Mouse (Mus musculus): ENCODE data around the gene Tbcc.

DNA sequence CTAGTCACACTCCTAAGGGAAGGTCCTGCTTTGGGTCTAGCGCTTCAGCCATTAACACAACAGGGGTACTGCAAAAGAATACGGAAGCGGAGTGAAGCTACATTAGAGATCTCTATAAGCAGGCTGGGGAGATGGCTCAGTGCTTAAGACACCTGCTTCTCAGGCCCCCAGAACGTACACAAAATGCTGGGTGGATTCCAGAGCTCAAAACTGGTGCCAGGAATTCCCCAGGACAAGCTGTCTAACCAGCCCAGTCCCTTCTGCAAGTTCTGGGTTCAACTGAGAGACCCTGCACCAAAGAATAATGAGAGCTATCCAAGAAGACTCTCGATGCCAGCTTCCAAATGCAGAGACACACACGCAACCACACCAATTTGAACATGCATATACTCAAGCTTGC, 8.8 kb upstream of the Tbcc start:
- TF ChIP-seq POLR2A (IDR thresholded peaks at IDR 0.05; ENCODE audit: low read depth, low read length): no peak
- TF ChIP-seq CTCF (conservative IDR thresholded peaks at IDR 0.05; ENCODE audit: insufficient read depth, insufficient read length, low read depth, low read length): no peak
